Mouse (Mus musculus): ENCODE data around the gene B4galt5. TPM values are rescaled to one million over a fixed set of nuclear protein-coding genes. Genes with fewer than 3 reads are reported as not detected.

B4galt5 gene
- polyA plus RNA-seq, 1 experiment from 2014 or later = 3.2 TPM

DNA sequence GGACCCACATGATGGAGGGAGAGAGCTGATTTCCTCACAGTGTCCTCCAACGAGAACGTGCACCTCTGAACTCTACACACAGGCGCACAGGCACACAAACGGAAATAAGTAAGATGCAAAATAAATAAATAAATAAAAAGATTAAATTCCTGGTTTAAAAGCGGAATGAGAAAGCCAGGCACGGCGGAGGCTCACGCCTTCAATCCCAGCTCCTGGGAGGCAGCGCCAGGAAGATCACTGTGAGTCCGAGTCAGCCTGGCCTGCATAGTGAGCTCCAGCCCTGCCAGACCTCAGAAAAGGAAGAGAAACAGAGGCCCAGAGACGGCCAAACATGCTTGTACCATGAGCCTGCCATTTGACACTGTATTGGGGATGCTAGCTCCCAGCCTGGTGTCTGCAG is 85.1 kb downstream of the B4galt5 start:
- Histone ChIP-seq H3K36me3 (replicated peaks; ENCODE audit: insufficient read depth, low read length) (no peaks in the 10 kb centered on the region), H3K4me3 (ENCODE audit: low read depth, low read length) (no peak overlapping the region), H3K9me3 (ENCODE audit: low read length) (no peaks in the 10 kb centered on the region), H3K27ac (ENCODE audit: low read depth) (no peak overlapping the region), H3K27me3 (ENCODE audit: insufficient read depth, low read length) (no peaks in the 10 kb centered on the region), H3K4me1 (ENCODE audit: insufficient read depth) (no peaks in the 10 kb centered on the region), H3K4me2 (ENCODE audit: low read depth, low read length) (no peak overlapping the region), H3K9ac (replicated peaks) (no peak overlapping the region)
- WGBS (ENCODE audit: insufficient replicate concordance) = 84% methylated on average over 11 of the region's 11 CpGs
- no peak for TF ChIP-seq CTCF (IDR thresholded peaks at IDR 0.05; ENCODE audit: low read depth)
- TF ChIP-seq EP300 (IDR thresholded peaks at IDR 0.05; ENCODE audit: low read depth) = no peak
- no peak for DNase-seq
- ATAC-seq = no peak

DNA sequence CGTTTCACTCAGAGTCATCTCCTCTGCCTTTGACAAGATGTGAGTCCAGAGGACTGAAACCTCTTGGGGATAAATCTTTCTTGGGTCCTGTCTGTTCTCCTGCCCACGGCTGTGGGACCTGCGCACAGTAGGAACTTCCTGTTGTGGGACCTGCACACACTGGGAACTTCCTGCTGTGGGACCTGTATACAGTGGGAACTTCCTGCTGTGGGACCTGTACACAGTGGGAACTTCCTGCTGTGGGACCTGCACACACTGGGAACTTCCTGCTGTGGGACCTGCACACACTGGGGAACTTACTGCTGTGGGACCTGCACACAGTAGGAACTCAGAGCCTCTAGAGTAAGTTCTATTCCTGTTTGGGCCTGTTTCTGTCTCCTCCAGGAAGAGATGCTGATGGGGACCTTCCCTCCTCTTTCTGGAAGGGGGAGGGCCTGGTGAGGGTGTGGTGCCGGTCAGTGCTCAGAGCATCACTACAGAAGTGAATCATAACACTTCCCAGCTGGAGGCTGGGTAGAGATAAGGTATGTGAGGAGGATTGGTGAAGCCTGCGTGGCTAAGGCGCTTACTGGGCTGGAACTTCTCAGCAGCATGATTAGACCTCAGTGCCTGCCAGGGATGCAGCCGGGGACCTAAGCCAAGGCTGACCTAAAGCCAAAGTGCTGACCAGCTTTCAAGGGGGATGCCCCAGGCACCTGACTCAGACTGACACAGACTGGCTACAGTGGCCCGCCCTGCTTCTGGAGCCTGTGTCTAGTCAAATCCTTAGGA is 85.8 kb downstream of the B4galt5 start:
- H3K27ac ChIP-seq (ENCODE audit: low read depth) = no peak overlapping the region
- WGBS (ENCODE audit: insufficient replicate concordance) = 74% methylated on average over 8 of the region's 8 CpGs
- no peak overlapping the region for H3K4me2 ChIP-seq (ENCODE audit: low read depth, low read length)
- no peak overlapping the region for H3K9ac ChIP-seq (replicated peaks)
- TF ChIP-seq CTCF (IDR thresholded peaks at IDR 0.05; ENCODE audit: low read depth) = no peak
- TF ChIP-seq EP300 (IDR thresholded peaks at IDR 0.05; ENCODE audit: low read depth) = no peak
- DNase-seq (no peak), ATAC-seq (no peak)
- no peak overlapping the region for H3K4me3 ChIP-seq (ENCODE audit: low read depth, low read length)
- no peaks in the 10 kb centered on the region for H3K36me3 ChIP-seq (replicated peaks; ENCODE audit: insufficient read depth, low read length)
- no peaks in the 10 kb centered on the region for H3K27me3 ChIP-seq (ENCODE audit: insufficient read depth, low read length)
- no peaks in the 10 kb centered on the region for H3K9me3 ChIP-seq (ENCODE audit: low read length)
- H3K4me1 ChIP-seq (ENCODE audit: insufficient read depth) = no peaks in the 10 kb centered on the region

DNA sequence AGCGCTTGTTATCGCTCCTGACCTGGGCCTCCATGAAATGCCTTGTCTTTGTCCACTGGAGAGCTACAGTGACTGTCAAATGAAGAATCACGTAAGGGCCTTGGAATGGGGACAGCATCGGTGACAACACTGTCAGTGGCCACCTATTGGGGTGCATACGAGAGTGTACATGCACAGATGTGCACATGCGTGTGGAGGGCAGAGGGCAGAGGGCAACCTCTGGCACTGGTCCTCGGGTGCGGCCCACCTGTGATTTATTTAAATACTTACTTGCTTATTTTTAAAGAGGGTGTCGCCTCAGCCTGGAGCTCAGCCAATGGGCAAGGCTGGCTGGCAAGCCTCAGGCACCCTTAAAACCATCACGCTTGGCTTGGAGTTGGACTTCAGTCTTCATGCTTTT is 86.5 kb downstream of the B4galt5 start:
- Histone ChIP-seq H3K27ac (ENCODE audit: low read depth) (no peak overlapping the region), H3K27me3 (ENCODE audit: insufficient read depth, low read length) (no peaks in the 10 kb centered on the region), H3K4me1 (ENCODE audit: insufficient read depth) (no peaks in the 10 kb centered on the region), H3K9ac (replicated peaks) (no peak overlapping the region), H3K4me3 (ENCODE audit: low read depth, low read length) (no peak overlapping the region), H3K9me3 (ENCODE audit: low read length) (no peaks in the 10 kb centered on the region), H3K4me2 (ENCODE audit: low read depth, low read length) (no peak overlapping the region), H3K36me3 (replicated peaks; ENCODE audit: insufficient read depth, low read length) (no peaks in the 10 kb centered on the region)
- WGBS (ENCODE audit: insufficient replicate concordance) = 89% methylated on average over 10 of the region's 10 CpGs
- DNase-seq (no peak), ATAC-seq (no peak)
- TF ChIP-seq CTCF (IDR thresholded peaks at IDR 0.05; ENCODE audit: low read depth) = no peak
- TF ChIP-seq EP300 (IDR thresholded peaks at IDR 0.05; ENCODE audit: low read depth) = no peak

DNA sequence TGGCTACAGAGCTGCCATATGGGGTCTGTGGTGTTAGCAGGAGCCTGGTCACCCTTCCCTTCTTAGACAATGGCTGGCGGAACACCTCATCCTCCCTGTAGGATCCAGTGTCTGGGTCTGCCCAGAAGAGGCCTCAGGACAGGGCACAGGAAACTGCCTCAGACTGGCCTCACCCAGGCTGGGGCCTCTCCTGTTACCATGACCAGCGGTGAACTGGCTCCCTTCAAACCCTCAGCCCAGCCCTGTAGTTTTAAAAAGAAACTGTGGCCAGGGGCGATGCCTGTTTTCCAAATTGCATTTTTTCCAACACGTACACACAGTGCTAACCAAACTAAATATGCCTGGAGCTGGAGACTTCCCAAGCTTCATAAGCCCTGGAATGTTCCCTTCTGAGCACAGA is 87.9 kb downstream of the B4galt5 start:
- 61% methylated on average over 4 of the region's 4 CpGs for WGBS (ENCODE audit: insufficient replicate concordance)
- no peaks in the 10 kb centered on the region for H3K36me3 ChIP-seq (replicated peaks; ENCODE audit: insufficient read depth, low read length)

DNA sequence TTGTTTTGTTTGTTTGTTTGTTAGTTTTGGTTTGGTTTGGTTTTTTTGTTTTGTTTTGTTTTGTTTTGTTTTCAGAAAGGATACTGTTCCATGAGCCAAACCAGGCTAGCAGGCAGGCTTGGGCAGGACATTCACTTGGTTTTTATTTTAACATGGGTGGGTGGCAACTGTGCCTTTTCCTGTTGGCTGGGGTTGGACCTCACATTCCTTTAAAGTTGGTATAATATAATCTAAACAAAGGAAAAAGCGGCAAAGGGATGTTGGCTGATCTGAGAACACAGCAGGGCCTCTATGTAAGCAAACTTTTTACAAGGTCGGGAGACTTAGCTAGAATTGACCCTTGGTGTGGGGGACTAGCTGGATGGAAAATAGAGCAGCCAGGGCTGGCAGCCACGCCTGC is 91.2 kb downstream of the B4galt5 start:
- Histone ChIP-seq H3K36me3 (replicated peaks; ENCODE audit: insufficient read depth, low read length) (no peaks in the 10 kb centered on the region), H3K4me2 (ENCODE audit: low read depth, low read length) (no peak overlapping the region), H3K9me3 (ENCODE audit: low read length) (no peaks in the 10 kb centered on the region), H3K27ac (ENCODE audit: low read depth) (no peak overlapping the region), H3K27me3 (ENCODE audit: insufficient read depth, low read length) (no peaks in the 10 kb centered on the region), H3K9ac (replicated peaks) (no peak overlapping the region), H3K4me3 (ENCODE audit: low read depth, low read length) (no peak overlapping the region), H3K4me1 (ENCODE audit: insufficient read depth) (no peaks in the 10 kb centered on the region)
- no peak for ATAC-seq
- no peak for TF ChIP-seq EP300 (IDR thresholded peaks at IDR 0.05; ENCODE audit: low read depth)
- no peak for TF ChIP-seq CTCF (IDR thresholded peaks at IDR 0.05; ENCODE audit: low read depth)
- no peak for DNase-seq
- 59% methylated on average over 3 of the region's 3 CpGs for WGBS (ENCODE audit: insufficient replicate concordance)

More for the DNA sequence above, 87.9 kb downstream of the B4galt5 start:
- no peak overlapping the region for H3K27ac ChIP-seq (ENCODE audit: low read depth)
- H3K9ac ChIP-seq (replicated peaks) = no peak overlapping the region
- H3K9me3 ChIP-seq (ENCODE audit: low read length) = no peaks in the 10 kb centered on the region
- ATAC-seq (no peak), DNase-seq (no peak)
- no peak overlapping the region for H3K4me3 ChIP-seq (ENCODE audit: low read depth, low read length)
- TF ChIP-seq EP300 (IDR thresholded peaks at IDR 0.05; ENCODE audit: low read depth) (no peak), CTCF (IDR thresholded peaks at IDR 0.05; ENCODE audit: low read depth) (no peak)
- H3K4me2 ChIP-seq (ENCODE audit: low read depth, low read length) = no peak overlapping the region
- no peaks in the 10 kb centered on the region for H3K27me3 ChIP-seq (ENCODE audit: insufficient read depth, low read length)
- H3K4me1 ChIP-seq (ENCODE audit: insufficient read depth) = no peaks in the 10 kb centered on the region

DNA sequence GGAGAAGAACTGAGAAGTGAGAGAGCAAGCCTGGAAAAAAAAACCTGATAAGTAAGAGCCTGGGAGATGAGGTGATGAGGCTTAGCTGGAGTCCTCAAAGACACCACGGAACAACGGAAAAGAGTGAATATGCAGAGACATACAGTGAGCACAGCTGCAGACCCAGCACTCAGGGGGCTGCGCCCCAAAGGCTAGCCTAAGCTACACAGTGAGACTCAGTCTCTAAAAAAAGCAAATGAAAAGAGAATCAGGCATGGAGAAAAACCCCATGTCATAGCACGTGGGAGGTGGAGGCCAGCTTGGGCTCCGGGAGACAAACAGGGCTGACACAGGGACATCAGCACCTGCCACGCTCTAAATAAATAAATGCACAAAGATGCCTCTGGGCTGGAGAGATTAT is 94.2 kb downstream of the B4galt5 start:
- no peaks in the 10 kb centered on the region for H3K27me3 ChIP-seq (ENCODE audit: insufficient read depth, low read length)
- TF ChIP-seq CTCF (IDR thresholded peaks at IDR 0.05; ENCODE audit: low read depth) (no peak), EP300 (IDR thresholded peaks at IDR 0.05; ENCODE audit: low read depth) (no peak)
- H3K4me2 ChIP-seq (ENCODE audit: low read depth, low read length) = no peak overlapping the region
- H3K4me3 ChIP-seq (ENCODE audit: low read depth, low read length) = no peak overlapping the region
- H3K4me1 ChIP-seq (ENCODE audit: insufficient read depth) = no peaks in the 10 kb centered on the region
- no peak for DNase-seq
- no peak overlapping the region for H3K27ac ChIP-seq (ENCODE audit: low read depth)
- H3K9ac ChIP-seq (replicated peaks) = no peak overlapping the region
- no peaks in the 10 kb centered on the region for H3K9me3 ChIP-seq (ENCODE audit: low read length)
- no peaks in the 10 kb centered on the region for H3K36me3 ChIP-seq (replicated peaks; ENCODE audit: insufficient read depth, low read length)
- ATAC-seq = no peak
- WGBS (ENCODE audit: insufficient replicate concordance) = 72% methylated on average over 6 of the region's 6 CpGs

Data from liver, postnatal 0 days (tissue).